Mouse (Mus musculus) limb, embryonic 13.5 days (tissue): ENCODE measurements around the gene Mpped2. TPM values are rescaled to one million over a fixed set of nuclear protein-coding genes. Genes with fewer than 3 reads are reported as not detected.

Experiments
- ATAC-seq: fragments of 200-750 bp; cut with Nextera tagmentation; 2 replicates; pipeline ENCODE4 v1.8.0; 2017; ENCODE audit warnings: low read depth, moderate number of reproducible peaks, moderate TSS enrichment; ENCODE audit not compliant: low FRiP score
- H3K27ac ChIP-seq: fragments of 300-500 bp; sonication (generic); 2 replicates; pipeline ENCODE4 v1.5.1; 2015; ENCODE audit warnings: inconsistent platforms, mild to moderate bottlenecking, moderate library complexity
- H3K27me3 ChIP-seq: fragments of 300-500 bp; sonication (generic); 2 replicates; pipeline ENCODE4 v1.6.1; 2015; ENCODE audit warnings: mild to moderate bottlenecking, inconsistent platforms
- H3K36me3 ChIP-seq: fragments of 300-500 bp; sonication (generic); 2 replicates; pipeline ENCODE4 v1.6.1; 2015; ENCODE audit warnings: inconsistent platforms, mild to moderate bottlenecking, moderate library complexity
- H3K4me1 ChIP-seq: fragments of 300-500 bp; sonication (generic); 2 replicates; pipeline ENCODE4 v1.6.1; 2015; ENCODE audit warnings: inconsistent platforms
- H3K4me2 ChIP-seq: fragments of 300-500 bp; sonication (generic); replicated peaks from 2 replicates; pipeline ENCODE4 v1.6.1; 2015; ENCODE audit warnings: inconsistent platforms, mild to moderate bottlenecking, moderate library complexity
- H3K4me3 ChIP-seq: fragments of 300-500 bp; sonication (generic); 2 replicates; pipeline ENCODE4 v1.5.1; 2015; ENCODE audit warnings: moderate library complexity, mild to moderate bottlenecking, inconsistent platforms
- H3K9ac ChIP-seq: fragments of 300-500 bp; sonication (generic); 2 replicates; pipeline ENCODE4 v1.6.1; 2015; ENCODE audit warnings: mild to moderate bottlenecking, inconsistent platforms
- H3K9me3 ChIP-seq: fragments of 300-500 bp; sonication (generic); 2 replicates; pipeline ENCODE4 v1.6.1; 2016; ENCODE audit warnings: inconsistent platforms
- WGBS: fragments of 180-500 bp; shearing (Covaris S2); methylation state at CpG from one replicate; pipeline ENCODE4 v1.1.7; 2015; 5-methylcytosine and 5-hydroxymethylcytosine counted together
- polyA plus RNA-seq: library from polyadenylated mRNA; unstranded; fragments of >200 nt; fragmentation: Nextera tagmentation; extraction: Ambion mirVana; gene quantifications from 2 replicates; pipeline ENCODE4 v1.2.1, GENCODE M21; 2015

Gene Mpped2
- polyA plus RNA-seq, 1 experiment from 2014 or later: 130 TPM

DNA sequence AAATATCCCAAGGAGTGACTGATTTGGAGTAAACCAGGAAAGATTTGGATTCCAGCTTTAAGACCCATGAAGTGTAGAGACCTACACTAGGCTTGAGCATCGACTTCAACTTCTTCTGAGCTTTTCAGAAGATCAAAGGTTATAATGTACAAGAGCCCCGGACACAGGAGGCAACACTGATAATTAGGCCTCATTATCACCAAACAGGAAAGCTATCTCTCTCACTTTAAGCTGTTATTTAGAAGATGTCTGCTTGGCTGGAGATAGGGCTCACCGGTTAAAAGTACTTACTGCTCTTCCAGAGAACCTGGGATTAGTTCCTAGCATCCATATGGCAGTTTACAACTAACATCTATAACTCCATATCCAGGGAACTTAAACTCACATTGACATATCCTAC is 39.1 kb downstream of the Mpped2 start:
- H3K4me1 ChIP-seq: peaks cover 57% of the 10 kb centered on the region
- no peak overlapping the region for H3K9ac ChIP-seq
- no peak overlapping the region for H3K4me2 ChIP-seq
- ATAC-seq: no peak
- peaks cover under 1% of the 10 kb centered on the region; the same call in 1 of the 2 replicates for H3K27me3 ChIP-seq
- no peaks in the 10 kb centered on the region for H3K9me3 ChIP-seq
- no peak overlapping the region for H3K27ac ChIP-seq
- WGBS: 40% methylated on average over 3 of the region's 3 CpGs
- H3K4me3 ChIP-seq: no peak overlapping the region
- H3K36me3 ChIP-seq: peaks cover 3% of the 10 kb centered on the region; the same call in 1 of the 2 replicates

DNA sequence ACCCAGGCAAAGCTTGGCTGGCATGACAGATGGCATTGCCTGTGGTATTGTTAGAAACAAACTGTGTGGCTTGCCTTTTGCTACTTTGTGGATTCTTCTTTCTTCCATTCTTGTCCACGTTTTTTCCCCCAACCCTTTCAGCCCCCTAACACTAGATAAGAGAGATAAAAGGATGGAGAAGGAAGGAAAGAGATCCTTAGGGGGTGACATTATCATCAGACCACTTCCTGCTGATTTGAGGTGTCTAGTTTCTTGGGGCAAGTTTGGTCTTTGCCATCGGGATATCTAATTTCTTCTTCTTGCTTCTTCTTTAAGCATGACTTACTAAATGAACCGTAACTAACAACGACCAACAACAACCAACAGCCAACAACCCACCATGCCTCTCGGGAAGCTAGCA is 40.3 kb downstream of the Mpped2 start:
- Histone ChIP-seq H3K9me3 (no peaks in the 10 kb centered on the region), H3K4me2 (no peak overlapping the region), H3K4me1 (peaks cover 45% of the 10 kb centered on the region), H3K27ac (no peak overlapping the region), H3K9ac (no peak overlapping the region), H3K27me3 (no peaks in the 10 kb centered on the region; the same call in 1 of the 2 replicates), H3K4me3 (no peak overlapping the region), H3K36me3 (0 out of 2 replicates have a peak, but pooled peaks cover 3% of the 10 kb centered on the region)
- ATAC-seq: no peak
- WGBS: 71% methylated on average over 5 of the region's 5 CpGs

DNA sequence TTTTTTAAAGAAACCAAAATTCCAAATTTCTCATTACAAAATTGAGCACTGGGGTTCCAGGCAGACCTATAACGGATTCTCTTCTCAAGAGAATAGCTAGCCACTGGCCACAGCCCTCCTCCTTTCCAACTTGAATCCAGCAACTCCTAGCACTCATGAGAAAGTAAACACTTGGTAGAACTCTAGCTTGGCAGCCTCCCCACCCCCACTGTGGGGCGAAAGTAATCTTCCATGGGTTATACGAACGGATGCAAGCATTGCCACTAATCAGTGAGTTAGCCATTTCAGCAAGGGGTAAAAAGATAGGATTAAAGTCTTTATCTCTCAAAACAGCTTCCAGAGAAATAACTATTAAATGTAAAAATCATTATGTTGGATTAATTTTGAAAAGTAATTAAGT is 40.9 kb downstream of the Mpped2 start:
- Histone ChIP-seq H3K27ac (no peak overlapping the region), H3K27me3 (no peaks in the 10 kb centered on the region; the same call in 1 of the 2 replicates), H3K9me3 (0 out of 2 replicates have a peak, but pooled peaks cover 3% of the 10 kb centered on the region), H3K4me2 (no peak overlapping the region), H3K4me3 (no peak overlapping the region), H3K9ac (no peak overlapping the region), H3K36me3 (0 out of 2 replicates have a peak, but pooled peaks cover 3% of the 10 kb centered on the region), H3K4me1 (peaks cover 42% of the 10 kb centered on the region)
- 80% methylated on average over 4 of the region's 4 CpGs for WGBS
- no peak for ATAC-seq

DNA sequence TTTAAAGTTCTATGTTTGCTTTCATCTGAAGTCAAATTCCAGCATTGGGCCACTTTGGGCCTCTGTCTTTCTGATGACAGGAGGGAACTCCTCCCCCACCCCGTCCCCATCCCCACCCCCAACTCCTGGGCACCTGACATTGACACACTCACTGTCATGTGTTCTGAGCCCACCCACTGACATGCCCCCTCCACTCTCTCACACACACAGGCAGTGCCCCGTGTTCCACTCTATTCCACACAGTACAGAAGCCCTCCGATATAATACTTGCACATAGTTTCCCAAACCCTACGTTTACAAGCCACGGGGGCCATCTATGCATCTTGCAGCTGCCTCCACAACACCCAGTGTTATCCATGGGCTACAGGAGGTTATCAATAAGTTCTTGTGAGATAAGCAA is 42.1 kb downstream of the Mpped2 start:
- Histone ChIP-seq H3K9me3 (0 out of 2 replicates have a peak, but pooled peaks cover 3% of the 10 kb centered on the region), H3K27ac (no peak overlapping the region), H3K27me3 (no peaks in the 10 kb centered on the region; the same call in 1 of the 2 replicates), H3K4me1 (peaks cover 31% of the 10 kb centered on the region), H3K4me3 (no peak overlapping the region), H3K9ac (no peak overlapping the region), H3K4me2 (no peak overlapping the region), H3K36me3 (0 out of 2 replicates have a peak, but pooled peaks cover 3% of the 10 kb centered on the region)
- ATAC-seq: no peak
- 79% methylated on average over 5 of the region's 5 CpGs for WGBS

DNA sequence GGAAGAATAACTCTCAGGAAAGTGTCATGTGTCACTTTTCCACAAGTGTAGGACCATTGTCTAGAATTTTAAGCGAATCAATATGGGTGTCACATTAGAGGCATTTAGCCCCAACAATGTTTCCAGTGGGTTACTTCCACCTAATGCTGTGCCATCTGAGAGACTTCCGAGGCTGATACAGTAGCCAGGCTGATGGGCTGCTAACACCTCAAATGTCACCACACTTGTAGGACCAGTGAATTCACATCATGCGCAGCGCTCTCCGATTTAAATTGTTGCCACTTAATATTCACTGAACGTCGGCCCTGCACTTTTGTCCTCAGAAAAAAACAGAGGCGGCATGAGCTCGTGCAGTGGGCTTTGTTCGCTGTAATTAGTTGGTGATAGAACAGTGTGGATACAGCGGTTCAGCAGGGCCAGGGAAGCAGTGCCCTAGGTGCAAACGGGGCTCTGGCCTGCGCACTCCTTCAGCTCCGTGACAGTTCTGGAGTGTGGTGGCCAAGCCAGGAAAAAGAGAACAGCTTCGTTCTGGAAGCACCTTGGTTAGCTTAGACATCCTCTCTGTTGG is 42.8 kb downstream of the Mpped2 start:
- no peak overlapping the region for H3K4me3 ChIP-seq
- 81% methylated on average over 15 of the region's 15 CpGs for WGBS
- no peak for ATAC-seq
- H3K4me1 ChIP-seq: peaks cover 25% of the 10 kb centered on the region
- H3K27ac ChIP-seq: no peak overlapping the region
- H3K27me3 ChIP-seq: no peaks in the 10 kb centered on the region; the same call in 1 of the 2 replicates
- H3K9ac ChIP-seq: no peak overlapping the region
- H3K36me3 ChIP-seq: 0 out of 2 replicates have a peak, but pooled peaks cover 3% of the 10 kb centered on the region
- H3K4me2 ChIP-seq: no peak overlapping the region
- 0 out of 2 replicates have a peak, but pooled peaks cover 3% of the 10 kb centered on the region for H3K9me3 ChIP-seq

DNA sequence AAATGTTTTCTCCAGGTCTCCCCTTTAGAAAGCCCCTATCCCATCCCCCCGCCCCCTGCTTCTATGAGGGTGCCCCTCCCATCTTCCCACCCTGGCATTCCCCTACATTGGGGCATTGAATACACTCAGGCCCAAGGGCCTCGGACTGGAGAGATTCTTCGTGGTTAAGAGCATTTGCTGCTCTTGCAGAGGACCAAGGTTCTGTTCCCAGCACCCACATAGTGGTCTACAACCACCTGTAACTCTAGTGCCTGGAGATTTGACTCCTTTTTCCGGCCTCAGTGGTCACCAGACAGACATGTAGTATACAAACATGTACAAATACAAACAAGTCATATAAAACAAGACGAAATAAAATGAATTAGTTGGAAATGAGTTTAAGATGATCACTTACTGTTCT is 45.9 kb downstream of the Mpped2 start:
- no peak overlapping the region for H3K27ac ChIP-seq
- ATAC-seq: no peak
- 94% methylated on average over 5 of the region's 5 CpGs for WGBS
- H3K9me3 ChIP-seq: 0 out of 2 replicates have a peak, but pooled peaks cover 3% of the 10 kb centered on the region
- H3K4me2 ChIP-seq: no peak overlapping the region
- no peak overlapping the region for H3K9ac ChIP-seq
- H3K27me3 ChIP-seq: no peaks in the 10 kb centered on the region; the same call in 1 of the 2 replicates
- peaks cover 6% of the 10 kb centered on the region; the same call in 1 of the 2 replicates for H3K36me3 ChIP-seq
- no peaks in the 10 kb centered on the region; the same call in 1 of the 2 replicates for H3K4me1 ChIP-seq
- H3K4me3 ChIP-seq: no peak overlapping the region

DNA sequence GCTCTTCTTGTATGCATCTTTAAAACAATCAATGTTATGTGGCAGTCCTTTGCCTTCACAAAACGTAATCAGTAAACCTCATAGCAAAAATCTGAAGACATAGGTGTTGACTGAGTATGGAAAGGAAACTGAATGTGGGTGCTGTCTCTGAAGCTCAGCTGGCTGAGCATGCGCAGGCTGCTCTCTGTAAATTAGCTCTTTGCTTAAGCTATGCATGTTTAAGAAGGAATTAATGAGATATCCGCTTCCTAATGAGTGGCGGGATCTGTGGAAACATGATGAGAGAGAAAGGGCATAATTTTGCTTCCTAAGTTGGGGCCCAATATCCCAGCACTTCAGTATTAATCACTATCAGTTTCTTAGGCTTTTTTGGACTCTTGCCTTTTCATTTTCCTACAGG is 51.0 kb downstream of the Mpped2 start:
- no peaks in the 10 kb centered on the region for H3K27me3 ChIP-seq
- H3K4me3 ChIP-seq: no peak overlapping the region
- no peaks in the 10 kb centered on the region for H3K9me3 ChIP-seq
- no peak overlapping the region for H3K9ac ChIP-seq
- H3K4me1 ChIP-seq: peaks cover 5% of the 10 kb centered on the region; the same call in 1 of the 2 replicates
- 73% methylated on average over 4 of the region's 4 CpGs for WGBS
- no peak for ATAC-seq
- H3K36me3 ChIP-seq: peaks cover 17% of the 10 kb centered on the region
- H3K27ac ChIP-seq: no peak overlapping the region
- H3K4me2 ChIP-seq: no peak overlapping the region

DNA sequence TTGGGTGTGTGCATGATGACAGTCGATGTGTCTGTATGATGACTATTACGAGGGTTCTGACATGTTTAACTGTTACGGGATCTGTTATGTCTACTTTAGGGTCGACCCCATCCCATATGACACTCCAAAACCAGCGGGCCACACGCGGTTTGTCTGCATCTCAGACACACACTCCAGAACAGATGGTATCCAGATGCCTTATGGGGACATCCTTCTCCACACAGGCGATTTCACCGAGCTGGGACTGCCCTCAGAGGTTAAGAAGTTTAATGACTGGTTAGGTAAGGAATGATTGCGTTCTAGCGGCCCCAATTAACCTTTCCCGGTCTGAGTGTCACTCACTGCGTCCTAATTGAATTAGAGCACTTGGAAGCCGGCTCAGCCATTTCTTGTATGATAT is 51.5 kb downstream of the Mpped2 start:
- H3K4me2 ChIP-seq: no peak overlapping the region
- H3K27me3 ChIP-seq: no peaks in the 10 kb centered on the region
- H3K27ac ChIP-seq: no peak overlapping the region
- H3K4me3 ChIP-seq: no peak overlapping the region
- 21% methylated on average over 14 of the region's 14 CpGs for WGBS
- ATAC-seq: no peak
- peaks cover 5% of the 10 kb centered on the region; the same call in 1 of the 2 replicates for H3K4me1 ChIP-seq
- no peak overlapping the region for H3K9ac ChIP-seq
- H3K36me3 ChIP-seq: peaks cover 17% of the 10 kb centered on the region
- no peaks in the 10 kb centered on the region for H3K9me3 ChIP-seq

DNA sequence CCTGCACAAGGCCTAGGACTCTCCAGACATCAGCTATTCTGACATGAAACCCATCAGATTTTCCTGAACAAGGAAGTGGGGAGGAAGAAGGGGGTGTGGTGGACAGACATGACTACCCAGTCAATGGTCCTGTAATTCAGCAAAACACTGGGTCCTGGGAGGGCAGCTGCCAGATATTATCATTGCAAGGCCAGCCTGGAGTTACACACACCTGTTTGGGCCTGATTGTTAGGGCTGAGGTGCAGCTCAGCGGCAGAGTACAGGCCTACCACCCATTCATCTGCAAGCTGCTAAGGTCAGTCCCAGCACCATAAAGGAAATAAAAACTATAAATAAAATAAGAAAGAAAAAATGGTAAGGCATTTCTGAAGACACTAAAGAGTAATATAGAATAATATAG is 52.3 kb downstream of the Mpped2 start:
- no peak overlapping the region for H3K4me3 ChIP-seq
- peaks cover 17% of the 10 kb centered on the region for H3K36me3 ChIP-seq
- H3K4me2 ChIP-seq: no peak overlapping the region
- H3K9me3 ChIP-seq: no peaks in the 10 kb centered on the region
- peaks cover 7% of the 10 kb centered on the region; the same call in 1 of the 2 replicates for H3K4me1 ChIP-seq
- WGBS: 61% methylated on average over 1 of the region's 1 CpGs
- no peaks in the 10 kb centered on the region for H3K27me3 ChIP-seq
- H3K27ac ChIP-seq: no peak overlapping the region
- ATAC-seq: no peak
- H3K9ac ChIP-seq: no peak overlapping the region

DNA sequence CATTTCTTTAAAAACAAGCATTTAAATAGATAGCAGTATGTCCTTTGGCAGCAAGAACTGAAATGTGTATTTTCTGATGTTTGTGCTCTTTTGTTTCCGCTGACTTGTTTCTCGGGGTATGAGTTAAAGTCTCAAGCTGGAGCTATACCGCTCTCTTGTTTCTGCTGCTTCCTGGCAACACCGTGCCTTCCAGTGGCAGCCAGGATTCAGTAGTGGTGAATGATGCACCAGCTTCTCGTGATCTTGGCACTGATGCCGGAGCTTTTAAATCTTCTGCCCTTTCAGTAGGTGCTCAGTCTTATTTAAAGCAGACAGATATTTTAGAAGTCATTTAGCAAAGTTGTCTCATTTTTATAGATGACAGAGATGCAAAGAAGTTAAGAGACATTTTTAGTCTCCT is 53.1 kb downstream of the Mpped2 start:
- Histone ChIP-seq H3K27me3 (no peaks in the 10 kb centered on the region), H3K27ac (no peak overlapping the region), H3K9me3 (no peaks in the 10 kb centered on the region), H3K36me3 (peaks cover 20% of the 10 kb centered on the region), H3K4me1 (peaks cover 7% of the 10 kb centered on the region; the same call in 1 of the 2 replicates), H3K9ac (no peak overlapping the region), H3K4me2 (no peak overlapping the region), H3K4me3 (no peak overlapping the region)
- 83% methylated on average over 6 of the region's 6 CpGs for WGBS
- ATAC-seq: no peak

DNA sequence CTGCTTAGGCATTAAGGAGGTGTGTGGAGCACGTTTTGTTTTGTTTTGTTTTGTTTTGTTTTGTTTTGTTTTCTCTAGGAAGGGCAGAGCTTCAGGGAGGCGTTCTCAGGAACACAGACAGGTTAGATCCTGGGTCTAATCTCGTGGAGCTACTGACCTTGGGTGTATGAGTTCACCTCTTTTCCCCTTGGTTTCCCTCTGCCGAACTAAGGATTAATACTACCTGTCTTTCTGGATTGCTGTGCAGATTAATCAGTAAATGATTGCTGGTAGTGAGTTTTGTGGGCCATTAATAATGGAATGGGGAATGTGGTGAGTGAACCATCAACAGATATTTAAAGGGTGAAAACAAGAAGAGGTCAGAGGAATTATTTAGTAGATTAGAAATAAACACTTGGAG is 53.8 kb downstream of the Mpped2 start:
- H3K27ac ChIP-seq: no peak overlapping the region
- H3K27me3 ChIP-seq: no peaks in the 10 kb centered on the region
- no peaks in the 10 kb centered on the region for H3K9me3 ChIP-seq
- H3K36me3 ChIP-seq: peaks cover 20% of the 10 kb centered on the region
- no peak overlapping the region for H3K4me3 ChIP-seq
- no peak for ATAC-seq
- H3K4me1 ChIP-seq: peaks cover 7% of the 10 kb centered on the region; the same call in 1 of the 2 replicates
- no peak overlapping the region for H3K9ac ChIP-seq
- WGBS: 48% methylated on average over 4 of the region's 4 CpGs
- no peak overlapping the region for H3K4me2 ChIP-seq

DNA sequence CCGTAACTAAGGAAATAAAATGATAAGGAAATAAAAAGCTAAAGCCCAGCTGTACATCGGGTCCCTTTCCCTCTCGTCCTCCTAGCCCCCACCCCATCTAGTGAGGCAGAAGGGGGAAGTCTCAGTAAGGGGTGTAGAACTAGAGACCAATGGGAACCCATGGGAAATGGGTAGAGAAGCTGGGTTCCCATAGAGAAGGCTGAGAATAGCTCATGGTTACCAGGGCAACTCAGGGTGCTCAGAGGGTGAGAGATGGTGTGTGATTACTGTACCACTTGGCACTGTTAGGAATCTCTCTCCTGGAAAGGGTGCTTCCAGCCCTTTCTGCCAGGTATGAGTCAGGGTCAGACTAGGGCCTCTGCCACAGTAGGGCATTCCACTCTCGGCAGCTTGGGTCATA is 54.3 kb downstream of the Mpped2 start:
- Histone ChIP-seq H3K27ac (no peak overlapping the region), H3K4me3 (no peak overlapping the region), H3K9ac (no peak overlapping the region), H3K27me3 (no peaks in the 10 kb centered on the region), H3K4me1 (peaks cover 7% of the 10 kb centered on the region; the same call in 1 of the 2 replicates), H3K36me3 (peaks cover 15% of the 10 kb centered on the region), H3K9me3 (no peaks in the 10 kb centered on the region), H3K4me2 (no peak overlapping the region)
- ATAC-seq: no peak
- WGBS: 75% methylated on average over 4 of the region's 4 CpGs

DNA sequence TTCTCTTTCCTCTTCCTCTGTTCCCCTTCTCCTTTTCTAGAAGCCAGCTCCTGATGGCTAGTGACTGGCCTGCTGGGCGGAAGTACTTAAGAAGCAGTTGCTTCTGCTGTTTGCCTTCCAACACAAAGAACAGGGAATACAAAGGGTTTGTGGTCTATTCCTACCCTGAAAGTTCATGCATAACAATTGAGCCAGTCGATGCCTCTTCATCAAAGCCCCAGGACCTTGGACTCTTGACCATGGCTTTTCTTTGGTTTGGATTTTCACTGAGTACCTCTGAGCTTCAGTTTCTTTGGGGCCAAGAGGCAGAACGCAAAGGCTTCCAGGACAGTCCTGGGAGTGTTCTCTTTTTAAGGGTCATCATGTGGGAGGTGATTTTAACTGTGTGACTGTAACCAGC is 57.8 kb downstream of the Mpped2 start:
- ATAC-seq: no peak
- 92% methylated on average over 3 of the region's 3 CpGs for WGBS
- Histone ChIP-seq H3K36me3 (peaks cover 7% of the 10 kb centered on the region; the same call in 1 of the 2 replicates), H3K9me3 (no peaks in the 10 kb centered on the region), H3K27me3 (no peaks in the 10 kb centered on the region), H3K4me3 (no peak overlapping the region), H3K4me1 (peaks cover 7% of the 10 kb centered on the region), H3K9ac (no peak overlapping the region), H3K27ac (no peak overlapping the region), H3K4me2 (no peak overlapping the region)
